Mouse (Mus musculus) frontal cortex, postnatal 14 days (tissue): ENCODE results near the gene Ptk6.

Experiments
- DNase-seq, 2 experiments: peaks; one replicate each; pipeline ENCODE4 v3.0.0; 2022; ENCODE audit warnings: low spot score in 2 of 2

The Ptk6 gene

GRCm38 (mm10) chr2:181202422-181202821, at the start of gene Ptk6:
Gene Ptk6 (minus strand): TSS chr2:181202789.
- DNase-seq = no peak

DNA sequence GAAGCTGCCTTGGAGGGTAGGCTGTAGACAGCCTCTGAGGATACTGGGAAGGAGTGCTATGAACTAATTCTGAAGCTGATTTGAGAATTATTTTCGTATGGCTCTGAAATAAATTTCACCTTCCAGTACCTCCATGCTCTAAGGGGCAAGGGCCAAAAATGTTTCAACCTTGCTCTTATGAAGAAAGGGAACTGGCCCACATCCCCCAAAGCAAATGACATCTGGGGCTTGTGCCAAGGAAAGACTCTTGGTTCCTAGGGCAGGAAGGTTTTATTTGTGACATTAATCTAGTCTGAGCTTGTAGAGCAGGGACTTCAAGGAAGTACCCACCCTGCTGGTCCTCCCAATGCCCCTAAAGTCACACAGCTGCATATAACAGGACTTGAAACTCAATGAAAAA, 49.3 kb upstream of the Ptk6 start:
- no peak for DNase-seq

DNA sequence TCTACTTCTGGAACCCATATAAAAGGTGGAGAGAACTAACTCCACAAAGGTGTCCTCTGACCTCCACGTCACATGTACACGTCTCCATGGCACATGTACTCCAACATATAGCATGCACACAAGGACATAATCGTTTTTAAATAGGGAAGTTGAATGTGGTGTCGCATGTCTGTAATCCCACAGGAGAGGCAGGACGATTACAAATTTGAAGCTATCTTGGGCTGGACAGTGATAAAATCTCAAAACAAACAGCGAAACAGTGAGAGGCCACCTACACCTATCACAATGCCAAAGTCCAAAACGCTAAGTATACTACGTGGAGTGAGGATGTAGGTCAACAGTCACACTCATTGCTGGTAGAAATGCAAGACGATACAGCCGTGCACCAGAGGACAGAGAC, 46.6 kb upstream of the Ptk6 start:
- no peak for DNase-seq

- no peak for DNase-seq
Observed at GRCm38 (mm10) chr2:181245031-181245430, 42.4 kb upstream of the Ptk6 start.

GRCm38 (mm10) chr2:181243706-181244394, 41.3 kb upstream of the Ptk6 start:
- DNase-seq = no peak

DNA sequence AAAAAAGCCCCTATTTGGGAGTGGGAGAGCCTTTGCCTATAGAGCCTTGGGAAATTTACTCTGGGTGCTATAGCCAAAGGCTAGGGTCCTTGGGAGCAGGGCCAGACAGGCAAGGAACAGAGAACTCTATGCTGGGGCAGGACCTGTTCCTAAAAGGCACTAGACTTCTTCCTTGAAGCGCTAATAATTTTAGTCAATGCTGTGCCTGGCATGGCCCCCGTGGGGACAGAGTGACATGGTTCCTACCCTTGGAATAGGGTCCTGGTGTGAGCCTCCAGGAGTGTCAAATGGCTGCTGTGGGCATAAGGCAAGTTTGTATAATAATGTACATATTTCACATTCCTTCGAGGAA, 39.7 kb upstream of the Ptk6 start:
- no peak for DNase-seq

DNA sequence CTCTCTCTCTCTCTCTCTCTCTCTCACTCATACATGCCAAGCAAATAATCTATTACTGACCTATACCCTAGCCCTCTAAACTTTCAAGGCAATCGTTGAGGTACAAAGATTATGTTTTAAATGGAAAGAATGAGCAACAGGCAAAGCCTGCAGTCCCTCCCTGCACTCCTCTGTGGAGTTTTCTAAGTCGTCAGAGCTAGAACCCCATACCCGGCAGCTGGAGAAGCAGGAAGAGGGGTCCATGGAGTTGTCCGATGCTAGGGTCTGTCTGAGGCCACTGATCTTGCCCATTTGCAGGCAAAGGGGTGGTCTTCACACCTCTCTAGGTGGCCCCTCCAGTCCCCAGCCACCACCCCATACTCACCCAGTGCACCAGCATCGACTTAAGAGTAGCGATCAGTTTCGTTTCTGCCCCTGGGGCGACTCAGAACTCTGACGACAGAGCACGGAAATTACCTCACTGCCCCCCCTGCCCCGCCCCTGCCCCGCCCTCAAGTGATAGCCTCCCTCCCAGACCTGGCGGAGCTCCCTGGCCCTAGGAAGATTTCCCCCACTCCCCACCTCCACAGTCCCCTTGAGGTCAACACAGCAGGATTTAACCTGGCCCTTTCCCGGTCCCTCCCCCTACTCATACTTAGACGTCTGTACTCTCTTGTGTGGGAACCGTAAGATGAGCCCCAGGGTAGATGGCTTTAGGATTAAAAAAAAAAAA, 39.2 kb upstream of the Ptk6 start, which contains the start of gene Helz2:
Gene Helz2, minus strand, starts transcription at position 426 of the 712 bp plus-strand sequence.
- DNase-seq = no peak

DNA sequence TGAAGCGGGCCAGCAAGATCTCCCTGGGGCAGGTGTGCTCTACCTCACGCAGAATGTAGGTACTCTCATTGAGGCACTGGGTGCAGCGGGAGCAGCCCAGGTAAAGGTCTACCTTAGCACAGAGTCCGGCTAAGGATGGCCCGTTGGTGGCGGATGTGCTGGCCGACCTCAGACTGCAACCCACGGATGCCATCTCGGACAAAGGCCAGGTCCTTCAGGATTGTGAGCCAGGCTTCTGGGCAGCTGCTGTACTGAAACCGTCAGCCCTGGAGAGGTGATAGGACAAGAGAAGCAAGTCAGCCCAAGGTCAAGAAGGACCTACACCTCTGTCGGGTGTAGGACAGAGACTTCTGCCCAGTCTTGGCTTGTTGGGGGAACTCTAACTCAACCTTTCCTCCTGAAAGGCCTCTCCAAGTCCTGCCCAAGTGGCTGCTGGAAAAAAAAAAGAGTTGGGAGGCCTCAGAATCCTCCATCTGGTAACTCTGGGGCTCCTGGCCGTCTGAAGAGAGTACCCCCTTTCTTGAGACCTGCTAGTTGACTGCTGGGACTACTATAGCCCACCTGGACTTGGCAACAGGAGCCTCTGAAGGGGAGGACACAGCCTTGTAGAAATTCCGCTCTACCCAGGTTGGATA, 38.3 kb upstream of the Ptk6 start:
- DNase-seq = no peak

DNA sequence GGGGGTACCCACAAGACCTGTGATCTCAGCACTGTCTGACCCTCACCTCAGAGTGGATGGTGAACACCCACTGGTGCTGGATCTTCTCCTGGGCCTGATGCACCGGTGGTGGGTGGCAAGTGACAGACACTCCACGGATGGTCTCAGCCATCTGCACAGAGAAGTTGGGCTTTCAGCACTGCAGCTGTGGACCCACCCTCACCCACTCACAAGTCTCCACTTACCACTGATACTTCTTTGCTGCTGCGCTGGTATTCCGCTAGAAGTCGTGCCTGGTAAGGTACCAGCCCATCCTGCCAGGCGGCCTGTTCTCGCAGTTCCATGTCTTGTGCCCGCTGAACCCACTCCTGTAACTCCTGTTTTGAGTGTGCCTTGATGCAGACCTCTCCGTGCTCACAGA, 36.7 kb upstream of the Ptk6 start:
- no peak for DNase-seq

GRCm38 (mm10) chr2:181238861-181239260, 36.3 kb upstream of the Ptk6 start:
- DNase-seq = no peak

DNA sequence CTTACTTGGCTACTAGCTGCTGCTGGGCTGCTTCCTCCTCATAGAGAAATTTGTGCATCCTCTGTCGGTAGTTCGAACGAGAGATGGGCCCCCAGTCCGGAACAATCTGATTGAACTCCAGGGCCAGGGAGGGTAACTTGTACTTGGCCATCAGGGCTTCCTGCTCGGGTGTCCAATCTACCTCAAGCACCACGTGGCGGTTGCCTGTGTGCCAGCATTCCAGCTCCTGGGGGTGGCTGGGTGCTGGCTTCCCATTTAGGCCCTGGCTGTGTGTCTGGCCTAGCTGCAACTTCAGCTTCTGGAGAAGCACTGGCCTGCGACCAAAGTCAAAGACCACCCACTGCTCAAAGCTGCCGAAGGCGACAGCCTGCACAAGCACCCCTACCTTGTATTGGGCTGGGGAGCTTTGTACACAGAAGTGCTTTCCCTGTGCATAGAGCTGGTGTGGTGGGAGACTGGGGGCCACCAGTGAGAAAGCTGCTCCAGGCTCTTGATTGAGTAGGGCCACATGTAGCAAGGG, 35.6 kb upstream of the Ptk6 start:
- DNase-seq = no peak

DNA sequence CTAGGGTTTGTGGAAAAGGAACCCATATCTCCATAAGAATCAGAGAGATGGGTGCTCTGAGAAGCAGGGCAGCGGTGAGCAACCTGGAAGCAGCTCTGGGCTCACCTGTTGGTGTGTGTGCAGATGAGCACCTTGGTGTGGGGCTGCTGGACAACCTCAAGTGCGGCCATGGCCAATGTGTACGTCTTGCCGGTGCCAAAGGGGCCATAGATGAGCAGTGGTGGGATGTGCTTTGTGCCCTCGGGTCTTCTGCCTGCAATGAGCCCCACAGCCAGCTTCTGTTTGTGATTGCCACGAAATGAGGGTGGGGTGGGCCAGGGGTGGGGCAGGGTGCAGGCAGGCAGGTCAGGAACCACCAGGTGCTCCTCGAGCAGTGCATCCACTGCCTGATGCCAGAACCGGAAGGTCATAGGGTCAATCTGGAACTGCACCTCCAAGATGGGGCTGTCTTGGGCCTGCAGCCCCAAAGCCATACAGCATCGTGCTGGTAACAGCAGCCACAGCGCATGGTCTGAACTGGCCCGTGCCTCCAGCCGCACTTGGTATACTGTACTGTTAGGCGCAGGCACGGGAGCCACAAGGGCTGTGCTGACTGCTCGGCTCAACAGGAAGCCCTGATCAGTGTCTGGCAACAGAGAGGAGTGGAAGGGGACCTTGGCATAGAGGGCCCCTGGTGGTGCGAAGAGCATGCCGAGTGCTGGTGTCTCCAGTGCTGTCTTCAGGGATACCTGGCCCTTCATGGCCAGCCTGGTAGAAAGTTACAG, 34.8 kb upstream of the Ptk6 start:
- DNase-seq = no peak

GRCm38 (mm10) chr2:181235681-181236566, 33.3 kb upstream of the Ptk6 start:
- no peak for DNase-seq

GRCm38 (mm10) chr2:181234680-181235079, 32.1 kb upstream of the Ptk6 start:
- no peak for DNase-seq

DNA sequence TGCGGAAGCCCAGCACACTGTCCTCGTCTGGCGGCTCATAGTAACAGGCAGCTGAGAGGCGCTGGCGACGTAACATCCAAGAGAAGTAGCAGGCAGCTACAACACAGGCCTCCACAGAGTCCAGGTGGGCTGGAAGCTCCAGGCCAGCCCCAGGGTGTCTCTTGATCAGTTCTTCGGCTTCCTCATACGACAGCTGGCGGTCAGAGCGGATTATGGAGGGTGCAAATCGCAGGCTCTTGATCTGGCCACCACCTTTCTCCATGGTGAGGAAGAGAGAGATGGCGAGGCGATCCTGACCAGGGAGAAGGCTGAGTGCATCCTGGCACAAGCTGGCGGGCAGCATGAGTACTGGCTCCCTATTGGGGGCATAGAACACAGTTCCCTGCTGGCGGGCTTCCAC, 30.9 kb upstream of the Ptk6 start:
- DNase-seq = no peak

DNA sequence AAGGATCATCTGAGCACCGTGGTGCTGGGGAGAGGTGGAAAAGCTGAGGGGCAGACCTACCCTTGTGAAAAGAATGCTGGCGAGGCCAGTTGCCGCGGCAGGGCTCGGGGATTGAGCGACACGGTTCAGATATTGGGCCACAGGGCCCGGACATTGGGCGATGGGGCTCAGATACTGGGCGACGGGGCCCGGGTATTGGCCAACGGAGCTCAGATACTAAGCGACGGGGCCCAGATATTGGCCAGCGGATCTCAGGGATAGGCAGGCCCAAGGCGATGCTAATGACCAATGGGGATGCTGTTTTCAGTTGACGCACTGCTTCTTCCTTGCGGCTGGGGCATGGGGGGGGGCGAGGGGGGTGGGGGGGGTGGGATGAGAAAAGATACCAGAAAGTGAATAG, 28.6 kb upstream of the Ptk6 start:
- DNase-seq = no peak

GRCm38 (mm10) chr2:181228335-181228734, 25.7 kb upstream of the Ptk6 start:
- DNase-seq = no peak

DNA sequence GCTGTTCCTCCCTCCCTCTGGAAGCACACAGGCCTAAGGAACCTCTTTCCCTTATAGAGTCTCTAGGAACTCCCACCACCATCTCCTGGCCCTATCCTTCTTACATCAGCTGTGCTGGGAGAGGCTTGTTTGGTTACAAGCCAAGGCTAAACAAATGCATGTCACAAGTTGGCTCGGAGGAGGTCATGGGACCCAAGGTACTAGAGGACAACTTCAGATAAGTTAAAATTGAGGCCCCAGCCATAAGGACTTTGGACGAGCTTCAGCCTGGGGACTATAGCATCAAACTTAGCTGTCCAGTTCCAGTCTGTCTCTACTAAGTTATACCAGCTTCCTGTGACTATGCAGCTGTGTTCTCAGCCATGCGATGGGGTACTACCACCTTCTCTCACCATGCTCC, 24.5 kb upstream of the Ptk6 start:
- DNase-seq = no peak

- no peak for DNase-seq
Observed at GRCm38 (mm10) chr2:181224994-181225393, 22.4 kb upstream of the Ptk6 start.

GRCm38 (mm10) chr2:181220361-181220760, 17.8 kb upstream of the Ptk6 start:
- DNase-seq = no peak
